Mouse (Mus musculus): Measurements from ENCODE around the gene Adgrg1.

Gene Adgrg1

GRCm38 (mm10) chr8:94973786-94974185 is 765 bp upstream of the Adgrg1 start:
- in situ Hi-C loops (cut with MboI; ENCODE audit: low sequenced_read_pairs): no loop called here

DNA sequence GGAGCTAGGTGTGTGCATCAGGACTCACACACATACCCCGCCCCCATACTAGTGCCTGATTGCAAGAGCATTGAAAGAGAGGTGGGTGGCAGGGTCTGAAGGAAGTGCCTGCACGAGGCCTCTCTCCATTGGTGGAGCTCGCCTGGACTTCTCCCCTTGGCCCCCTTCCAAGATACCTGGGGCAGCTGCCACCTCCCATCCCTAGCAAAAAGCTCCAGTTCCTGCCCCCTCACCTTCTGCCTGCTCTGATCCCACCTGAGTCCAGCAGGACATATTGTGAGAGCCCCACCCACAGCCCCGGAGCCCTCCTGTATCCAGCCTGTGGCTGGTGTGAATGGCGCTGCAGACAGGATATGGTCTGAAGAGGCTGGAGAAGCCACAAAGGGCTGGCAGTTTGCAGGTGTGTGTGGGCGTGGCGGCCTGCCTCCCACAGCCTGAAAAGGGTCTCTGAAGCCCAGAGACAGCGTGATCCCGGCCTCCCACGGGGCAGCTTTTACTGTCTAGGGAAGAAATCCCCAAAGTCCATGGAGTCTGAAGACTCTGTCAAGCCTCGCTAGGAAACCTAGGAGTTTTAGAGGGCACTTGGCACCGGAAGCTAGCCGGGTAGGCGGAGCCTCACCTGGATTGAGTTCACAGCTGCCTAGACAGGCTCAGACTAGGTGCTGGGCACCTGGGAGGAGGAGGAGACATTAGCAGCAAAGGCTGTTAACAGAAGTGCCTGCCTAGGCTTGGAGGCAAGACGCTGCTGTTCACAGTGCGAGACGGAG is 2.3 kb downstream of the Adgrg1 start:
- in situ Hi-C loops (cut with MboI; ENCODE audit: low sequenced_read_pairs): no loop called here

DNA sequence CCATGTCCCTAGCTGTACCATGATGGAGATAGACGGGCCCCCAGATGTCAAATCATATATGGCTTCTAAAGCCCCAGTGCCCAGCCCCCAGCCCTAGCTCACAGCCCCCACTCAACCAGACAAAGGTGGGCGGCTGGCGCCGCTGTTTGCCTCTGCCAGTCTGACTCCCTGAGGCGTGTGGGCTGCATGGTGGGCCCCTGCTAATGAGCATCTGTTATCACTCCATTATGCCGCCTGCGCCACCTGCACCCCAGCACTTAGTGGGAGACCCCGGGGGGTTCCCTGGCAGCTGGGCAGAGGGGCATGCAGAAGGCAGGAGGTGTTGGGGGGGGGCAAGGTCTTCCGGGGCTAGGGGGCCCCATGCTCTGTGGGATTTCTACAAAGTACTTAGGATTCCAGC is 3.6 kb downstream of the Adgrg1 start:
- in situ Hi-C loops (cut with MboI; ENCODE audit: low sequenced_read_pairs): no loop called here

- in situ Hi-C loops (cut with MboI; ENCODE audit: low sequenced_read_pairs): no loop called here
Observed at GRCm38 (mm10) chr8:94978593-94979319, 4.2 kb downstream of the Adgrg1 start.

DNA sequence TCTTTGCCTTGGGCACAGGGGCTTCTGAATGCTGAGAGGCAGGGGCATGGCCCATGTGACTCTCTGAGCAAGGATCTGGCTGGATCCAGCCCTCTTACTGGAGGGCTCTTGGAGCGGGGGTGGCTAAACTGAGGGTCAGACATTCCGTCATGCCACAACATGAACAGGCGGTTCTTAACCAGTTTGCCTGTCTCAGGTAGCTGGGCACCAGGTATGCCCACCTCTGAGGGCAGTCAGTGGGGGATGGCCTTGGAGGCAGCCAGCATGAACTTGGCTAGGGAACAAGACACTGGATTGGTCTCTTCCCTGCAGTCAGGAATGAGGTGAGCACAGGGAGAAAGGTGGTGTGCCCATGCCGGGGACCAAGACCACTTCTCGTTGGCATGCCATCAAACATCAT is 5.6 kb downstream of the Adgrg1 start:
- in situ Hi-C loops (cut with MboI; ENCODE audit: low sequenced_read_pairs): no loop called here

- in situ Hi-C loops (cut with MboI; ENCODE audit: low sequenced_read_pairs): no loop called here
Observed at GRCm38 (mm10) chr8:94980976-94981375, 6.4 kb downstream of the Adgrg1 start.

GRCm38 (mm10) chr8:94981848-94982247 is 7.3 kb downstream of the Adgrg1 start:
- in situ Hi-C loops (cut with MboI; ENCODE audit: low sequenced_read_pairs): no loop called here

DNA sequence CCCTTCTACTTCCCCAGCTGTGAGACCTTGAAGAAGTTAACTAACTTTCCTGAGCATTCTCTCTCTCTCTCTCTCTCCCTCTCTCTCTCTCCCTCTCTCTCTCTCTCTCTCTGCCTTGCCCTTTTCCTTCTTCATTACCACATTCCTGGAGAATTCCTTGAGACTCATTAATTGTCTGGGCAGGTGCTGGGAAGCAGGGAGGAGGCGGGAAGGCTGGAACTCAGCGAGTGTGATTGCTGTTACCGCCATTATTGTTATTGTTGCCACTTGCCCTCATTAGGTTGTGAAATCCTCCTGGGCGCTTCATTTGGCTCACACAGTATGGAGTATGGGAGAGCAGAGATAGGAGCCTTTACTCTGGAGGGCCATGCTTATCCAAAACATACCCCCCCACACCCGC is 8.6 kb downstream of the Adgrg1 start:
- in situ Hi-C loops (cut with MboI; ENCODE audit: low sequenced_read_pairs): no loop called here

DNA sequence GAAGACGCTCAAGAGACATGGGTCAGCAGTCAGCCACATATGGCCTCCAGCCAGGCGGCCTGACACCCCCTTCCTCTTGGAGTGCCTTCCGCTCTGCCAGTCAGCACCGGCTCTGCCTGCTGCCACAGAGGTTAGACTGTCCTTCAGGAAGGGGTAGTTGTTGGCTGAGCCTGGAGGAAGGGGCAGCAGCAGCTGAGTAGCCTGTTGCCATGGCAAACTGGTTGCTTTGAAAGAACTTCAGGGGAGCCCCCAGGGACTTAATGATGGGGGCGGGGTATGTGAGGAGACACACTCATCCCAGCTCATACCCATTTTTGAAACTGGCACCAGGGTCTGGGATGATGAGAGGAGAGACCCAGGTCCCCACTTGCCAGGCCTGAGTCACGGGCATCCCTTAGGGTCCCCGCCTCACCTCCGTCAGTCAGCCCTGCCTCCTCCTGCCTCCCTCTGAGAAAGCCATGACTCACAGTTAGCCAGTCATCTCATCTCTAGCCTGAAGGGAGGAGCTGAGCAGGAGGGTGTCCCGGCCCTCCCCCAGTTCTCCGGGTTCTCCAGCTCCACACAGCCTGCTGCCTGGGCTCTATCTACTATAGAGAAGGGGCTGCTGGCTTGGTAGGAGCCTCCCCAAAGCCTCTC is 9.4 kb downstream of the Adgrg1 start:
- in situ Hi-C loops (cut with MboI; ENCODE audit: low sequenced_read_pairs): no loop called here

DNA sequence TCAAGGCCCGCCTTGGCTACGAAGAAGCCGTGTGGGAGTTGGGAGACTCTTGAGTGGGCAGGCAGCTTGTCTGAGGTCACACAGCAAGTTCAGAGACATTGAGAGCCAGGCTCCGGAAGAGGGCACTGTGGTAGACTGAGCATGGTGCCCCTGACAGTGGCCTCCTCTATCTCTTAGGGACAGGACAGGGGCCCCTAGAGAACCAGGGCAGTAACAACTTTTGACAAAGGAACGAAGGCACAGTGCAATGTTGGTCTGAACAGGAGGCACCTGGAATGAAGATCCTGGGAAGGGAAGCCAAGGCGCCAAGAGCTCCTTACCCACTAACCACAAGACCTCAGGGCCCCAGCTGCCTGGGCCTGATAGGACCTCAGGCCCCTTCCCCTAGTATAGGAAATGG is 10.5 kb downstream of the Adgrg1 start:
- in situ Hi-C loops (cut with MboI; ENCODE audit: low sequenced_read_pairs): no loop called here

GRCm38 (mm10) chr8:94986676-94987075 is 12.1 kb downstream of the Adgrg1 start:
- in situ Hi-C loops (cut with MboI; ENCODE audit: low sequenced_read_pairs): no loop called here

GRCm38 (mm10) chr8:94987553-94987952 is 13.0 kb downstream of the Adgrg1 start:
- in situ Hi-C loops (cut with MboI; ENCODE audit: low sequenced_read_pairs): no loop called here

DNA sequence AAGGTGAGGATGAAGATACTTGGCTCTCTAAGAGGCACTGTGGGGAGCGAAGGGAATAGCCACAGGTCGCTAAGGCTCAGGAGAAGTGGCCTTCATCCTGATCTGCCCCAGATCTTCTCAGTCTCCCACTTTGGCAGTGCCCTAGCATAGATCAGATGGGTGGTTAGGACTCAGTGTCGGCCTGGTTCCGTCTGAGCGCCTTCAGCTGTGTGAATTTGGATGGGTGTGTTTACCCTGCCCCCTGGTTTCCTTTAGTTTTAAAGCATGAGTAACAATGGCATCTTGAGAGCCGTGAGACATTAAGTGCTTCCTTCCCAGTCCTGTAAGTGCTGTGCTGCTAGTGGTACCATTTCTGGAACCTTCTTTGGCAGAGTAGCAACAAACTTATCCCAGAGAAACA is 14.1 kb downstream of the Adgrg1 start:
- in situ Hi-C loops (cut with MboI; ENCODE audit: low sequenced_read_pairs): no loop called here

DNA sequence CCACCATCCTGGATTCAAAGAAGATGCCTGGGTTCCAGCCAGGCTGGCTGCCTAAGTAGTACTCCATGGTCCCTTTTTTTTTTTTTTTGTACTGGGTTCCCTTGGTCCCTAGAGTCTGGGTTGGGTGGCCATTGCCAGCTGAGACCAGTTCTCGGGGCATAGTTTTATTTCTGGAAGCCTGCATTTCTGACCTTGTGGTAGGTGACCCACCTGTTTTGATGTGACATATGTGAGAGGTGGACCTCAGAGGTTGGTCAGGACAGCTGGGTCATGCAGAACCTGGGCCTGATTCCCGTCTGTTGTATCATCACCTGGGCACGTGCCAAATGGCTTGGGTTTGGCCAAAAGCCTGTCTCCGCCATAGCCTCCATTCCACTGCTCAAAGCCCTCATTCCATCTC is 15.2 kb downstream of the Adgrg1 start:
- in situ Hi-C loops (cut with MboI; ENCODE audit: low sequenced_read_pairs): no loop called here

- in situ Hi-C loops (cut with MboI; ENCODE audit: low sequenced_read_pairs): no loop called here
Observed at GRCm38 (mm10) chr8:94990598-94991453, 16.3 kb downstream of the Adgrg1 start.

- in situ Hi-C loops (cut with MboI; ENCODE audit: low sequenced_read_pairs): no loop called here
Observed at GRCm38 (mm10) chr8:94991454-94991994, 17.0 kb downstream of the Adgrg1 start.

DNA sequence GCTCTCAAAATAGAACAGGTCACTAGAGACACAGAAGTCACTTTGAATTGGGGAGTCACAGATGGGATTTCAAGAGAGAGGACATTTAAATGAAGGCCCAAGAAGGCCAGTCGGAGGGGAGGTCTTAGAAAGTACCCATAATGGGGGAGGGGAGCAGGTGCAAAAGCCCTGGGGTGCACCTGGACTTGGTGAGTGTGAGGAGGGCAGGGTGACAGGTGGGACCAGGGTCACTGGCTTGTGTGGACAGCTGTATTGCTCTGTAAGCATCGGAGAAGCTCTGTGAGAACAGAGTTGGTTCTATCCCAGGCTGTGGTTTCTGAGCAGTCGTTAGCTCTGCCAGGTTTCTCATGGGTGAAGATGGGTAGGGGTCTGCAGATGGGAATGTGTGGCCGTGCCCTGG is 17.5 kb downstream of the Adgrg1 start:
- in situ Hi-C loops (cut with MboI; ENCODE audit: low sequenced_read_pairs): no loop called here

GRCm38 (mm10) chr8:94992534-94992933 is 18.0 kb downstream of the Adgrg1 start:
- in situ Hi-C loops (cut with MboI; ENCODE audit: low sequenced_read_pairs): no loop called here

GRCm38 (mm10) chr8:94992996-94993724 is 18.6 kb downstream of the Adgrg1 start:
- in situ Hi-C loops (cut with MboI; ENCODE audit: low sequenced_read_pairs): no loop called here

GRCm38 (mm10) chr8:94994006-94994405 is 19.5 kb downstream of the Adgrg1 start:
- in situ Hi-C loops (cut with MboI; ENCODE audit: low sequenced_read_pairs): no loop called here

Measured in CH12F3 (cell line).